8 mouse cellular contexts compared by ENCODE assay signal in the genomic region with DNA sequence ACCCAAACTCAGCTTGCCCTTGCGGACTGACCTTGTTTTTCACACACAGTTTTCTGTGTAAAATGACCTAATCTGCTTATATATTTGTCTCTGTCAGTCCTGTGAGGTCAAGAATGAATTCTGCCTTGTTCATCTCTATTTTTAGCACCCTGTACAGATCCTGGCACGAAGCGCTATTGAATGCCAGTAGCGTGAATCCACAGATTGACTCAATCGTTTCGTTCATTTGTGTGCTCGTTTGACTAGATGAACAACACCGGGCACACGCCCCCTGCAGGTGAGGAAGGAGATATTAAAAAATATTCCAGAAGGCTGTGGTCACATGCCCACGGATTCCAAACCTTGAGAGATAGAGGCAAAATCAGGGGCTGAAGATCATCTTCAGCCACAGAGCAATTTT. TPM values are rescaled to one million over a fixed set of nuclear protein-coding genes. Genes with fewer than 3 reads are reported as not detected.
A peak's percentile ranks its signal among the peaks of the same experiment; 100 is the strongest.
DNase-seq lines count a peak whose midpoint lies in the region; ATAC-seq lines count a peak whose summit lies in the region.

No protein-coding gene starts in this region.

- ATAC-seq in forebrain, embryonic 13.5 days, result peak; percentile 75
- peak; percentile 47 for ATAC-seq in lung, embryonic 15.5 days (ENCODE audit: borderline replicate concordance, extremely low read depth, low FRiP score, low TSS enrichment)

- H3K27me3 ChIP-seq in forebrain, embryonic 13.5 days, result no peaks in the 10 kb centered on the region
- no peaks in the 10 kb centered on the region for H3K27me3 ChIP-seq in lung, embryonic 15.5 days

- H3K9ac ChIP-seq in forebrain, embryonic 13.5 days, result peak overlapping the region; percentile 62; the same call in 1 of the 2 replicates
- H3K9ac ChIP-seq in lung, embryonic 15.5 days, result 0 out of 2 replicates have a peak overlapping the region, but pooled peaks have one; percentile 14

- 1% methylated on average over 10 of the region's 10 CpGs for WGBS in forebrain, embryonic 13.5 days
- WGBS in lung, embryonic 15.5 days, result under 1% methylated on average over 10 of the region's 10 CpGs

- H3K4me1 ChIP-seq in forebrain, embryonic 13.5 days, result peaks cover 14% of the 10 kb centered on the region
- peaks cover 14% of the 10 kb centered on the region for H3K4me1 ChIP-seq in lung, embryonic 15.5 days

- no peaks in the 10 kb centered on the region for H3K36me3 ChIP-seq in forebrain, embryonic 13.5 days (ENCODE audit: poor library complexity, severe bottlenecking)
- no peaks in the 10 kb centered on the region for H3K36me3 ChIP-seq in lung, embryonic 15.5 days

- intact Hi-C loops in heart, postnatal 25 days (cut with DNase I), result loop anchor here (2.0 kb wide), 1 partner anchor 29 kb away; no protein-coding TSS in a partner anchor

- no peaks in the 10 kb centered on the region for H3K9me3 ChIP-seq in forebrain, embryonic 13.5 days (replicated peaks)
- no peaks in the 10 kb centered on the region for H3K9me3 ChIP-seq in lung, embryonic 15.5 days

- peak overlapping the region; percentile 55; the same call in 1 of the 2 replicates for H3K27ac ChIP-seq in forebrain, embryonic 13.5 days
- H3K27ac ChIP-seq in lung, embryonic 15.5 days, result peak overlapping the region; percentile 90

- H3K4me2 ChIP-seq in forebrain, embryonic 13.5 days, result peak overlapping the region; percentile 67
- peak overlapping the region; percentile 81 for H3K4me2 ChIP-seq in lung, embryonic 15.5 days

- peak; percentile 87 for DNase-seq in ES-CJ7 (ENCODE audit: low read depth, low spot score)
- peak; percentile 64 for DNase-seq in brain, embryonic 18.5 days (ENCODE audit: low read depth, low spot score)
- DNase-seq in heart, postnatal 25 days (ENCODE audit: low spot score), result peak; percentile 51
- DNase-seq in layer of hippocampus, adult 9-10 months (ENCODE audit: low spot score), result peak; percentile 73
- DNase-seq in ovary, postnatal 14 days (ENCODE audit: low spot score), result peak; percentile 49
- peak; percentile 70 for DNase-seq in thymus, postnatal 25 days

- peak overlapping the region; percentile 45 for H3K4me3 ChIP-seq in forebrain, embryonic 13.5 days
- peak overlapping the region; percentile 40 for H3K4me3 ChIP-seq in lung, embryonic 15.5 days

RNA-seq across cellular contexts. Expression of gene Xirp1, which starts 11.9 kb away (rescaled TPM):
- not detected in 2 replicates for polyA plus RNA-seq in forebrain, embryonic 13.5 days (2015; fragmentation: Nextera tagmentation; extraction: Ambion mirVana)
- 100 to 1,000 TPM; 125 to 136 TPM for total RNA-seq in heart, postnatal 25 days (2021)
- 0.96 and 1.3 TPM in 2 replicates for polyA plus RNA-seq in lung, embryonic 15.5 days (2015; fragmentation: Nextera tagmentation; extraction: Ambion mirVana)

RNA-seq across cellular contexts. Expression of gene Csrnp1, which starts 27.1 kb away (rescaled TPM):
- 1.3 and 1.5 TPM in 2 replicates for polyA plus RNA-seq in forebrain, embryonic 13.5 days (2015; fragmentation: Nextera tagmentation; extraction: Ambion mirVana)
- total RNA-seq in heart, postnatal 25 days (2021), result 10 to 100 TPM in 1 of 2 experiments, 1 to 10 TPM in 1; 10.0 to 13.3 TPM
- polyA plus RNA-seq in lung, embryonic 15.5 days (2015; fragmentation: Nextera tagmentation; extraction: Ambion mirVana), result 8.2 and 8.7 TPM in 2 replicates

RNA-seq across cellular contexts. Expression of gene Cx3cr1, which starts 58.1 kb away (rescaled TPM):
- 4.9 and 5.0 TPM in 2 replicates for polyA plus RNA-seq in forebrain, embryonic 13.5 days (2015; fragmentation: Nextera tagmentation; extraction: Ambion mirVana)
- 1 to 10 TPM; 3.0 to 5.1 TPM for total RNA-seq in heart, postnatal 25 days (2021)
- 7.8 and 9.2 TPM in 2 replicates for polyA plus RNA-seq in lung, embryonic 15.5 days (2015; fragmentation: Nextera tagmentation; extraction: Ambion mirVana)

Comparison
In these comparisons a context has a peak if more than half of its experiments do, and no peak if none do; other contexts are left out.
1. Peak in every context shown above with its lines: DNase-seq, ATAC-seq, H3K4me3 ChIP-seq and H3K27ac ChIP-seq.